8 mouse cellular contexts compared by ENCODE assay signal in genomic region chr8:83898456-83898855, GRCm38 (mm10). TPM values are rescaled to one million over a fixed set of nuclear protein-coding genes. Genes with fewer than 3 reads are reported as not detected.
A peak's percentile ranks its signal among the peaks of the same experiment; 100 is the strongest.
DNase-seq lines count a peak whose midpoint lies in the region; ATAC-seq and TF ChIP-seq lines count a peak whose summit lies in the region.

No protein-coding gene starts in this region.

- TF ChIP-seq CTCF in left cerebral cortex, adult 2 months (IDR thresholded peaks at IDR 0.05), result no peak

- H3K4me3 ChIP-seq in left cerebral cortex, adult 2 months, result peak overlapping the region; percentile 94
- peak overlapping the region; percentile 93 for H3K4me3 ChIP-seq in forebrain, embryonic 10.5 days
- H3K4me3 ChIP-seq in neural tube, embryonic 12.5 days, result peak overlapping the region; percentile 98

- H3K27ac ChIP-seq in left cerebral cortex, adult 2 months, result peak overlapping the region; percentile 97
- H3K27ac ChIP-seq in forebrain, embryonic 10.5 days, result peak overlapping the region; percentile 95
- H3K27ac ChIP-seq in neural tube, embryonic 12.5 days, result peak overlapping the region; percentile 96; the same call in 1 of the 2 replicates

- WGBS in forebrain, embryonic 10.5 days, result 5% methylated on average over 10 of the region's 10 CpGs
- 4% methylated on average over 10 of the region's 10 CpGs for WGBS in neural tube, embryonic 12.5 days

- H3K9me3 ChIP-seq in forebrain, embryonic 10.5 days, result no peaks in the 10 kb centered on the region
- H3K9me3 ChIP-seq in neural tube, embryonic 12.5 days, result no peaks in the 10 kb centered on the region

- H3K9ac ChIP-seq in neural tube, embryonic 12.5 days, result no peak overlapping the region

- H3K4me2 ChIP-seq in neural tube, embryonic 12.5 days (replicated peaks), result peak overlapping the region; percentile 78

- no peaks in the 10 kb centered on the region for H3K36me3 ChIP-seq in forebrain, embryonic 10.5 days (replicated peaks)
- H3K36me3 ChIP-seq in neural tube, embryonic 12.5 days, result no peaks in the 10 kb centered on the region

- peaks cover 59% of the 10 kb centered on the region for H3K4me1 ChIP-seq in forebrain, embryonic 10.5 days
- peaks cover 28% of the 10 kb centered on the region for H3K4me1 ChIP-seq in neural tube, embryonic 12.5 days

- DNase-seq in left cerebral cortex, adult 2 months (ENCODE audit: extremely low spot score in 1 of 2, low spot score in 2 of 2), result peak in 1 of 2 experiments; percentile 30
- DNase-seq in left cerebral cortex, postnatal 36 days (ENCODE audit: low spot score in 2 of 2), result no peak
- peak; percentile 46 to 53 for DNase-seq in cerebellum, adult 18-20 months
- DNase-seq in forebrain, embryonic 10.5 days (ENCODE audit: extremely low spot score, low spot score), result no peak
- peak; percentile 58 to 70 for DNase-seq in kidney, postnatal 4 days
- DNase-seq in thymus, postnatal 4 days, result no peak
- no peak for DNase-seq in layer of hippocampus, adult 8-10 months (ENCODE audit: low spot score in 2 of 2)

- ATAC-seq in neural tube, embryonic 12.5 days (ENCODE audit: low FRiP score, low read depth), result no peak

- intact Hi-C loops in left cerebral cortex, adult 2 months (cut with DNase I), result loop anchor here (2.0 to 5.0 kb wide), 3 partner anchors 24 to 291 kb away; partner anchors contain the start of genes Dnajb1, Samd1 and Tecr
- intact Hi-C loops in left cerebral cortex, postnatal 36 days (cut with DNase I), result loop anchor here (5.0 kb wide), 1 partner anchor 236 kb away; no protein-coding TSS in a partner anchor

- H3K27me3 ChIP-seq in forebrain, embryonic 10.5 days (ENCODE audit: poor library complexity, severe bottlenecking), result peaks cover 48% of the 10 kb centered on the region
- H3K27me3 ChIP-seq in neural tube, embryonic 12.5 days (replicated peaks), result peaks cover 17% of the 10 kb centered on the region

RNA-seq across cellular contexts. Expression of gene Adgrl1, which starts 1.4 kb away (rescaled TPM):
- 100 to 1,000 TPM; 397 to 418 TPM for total RNA-seq in left cerebral cortex, adult 2 months (2021)
- 100 to 1,000 TPM; 422 to 433 TPM for total RNA-seq in left cerebral cortex, postnatal 36 days (2021)
- polyA plus RNA-seq in forebrain, embryonic 10.5 days (2016; fragmentation: Nextera tagmentation; extraction: Ambion mirVana), result 11.1 and 12.5 TPM in 2 replicates
- polyA plus RNA-seq in neural tube, embryonic 12.5 days (2016; fragmentation: Nextera tagmentation; extraction: Ambion mirVana), result 34.8 and 37.0 TPM in 2 replicates
- total RNA-seq in layer of hippocampus, adult 8-10 months (2022), result 100 to 1,000 TPM; 287 to 307 (median 299) TPM

RNA-seq across cellular contexts. Expression of gene Gm10644, which starts 56.5 kb away (rescaled TPM):
- total RNA-seq in left cerebral cortex, adult 2 months (2021), result under 1 TPM; 0.44 to 0.63 TPM
- total RNA-seq in left cerebral cortex, postnatal 36 days (2021), result under 1 TPM; 0.25 to 0.54 TPM
- polyA plus RNA-seq in forebrain, embryonic 10.5 days (2016; fragmentation: Nextera tagmentation; extraction: Ambion mirVana), result 0.94 and 1.2 TPM in 2 replicates
- polyA plus RNA-seq in neural tube, embryonic 12.5 days (2016; fragmentation: Nextera tagmentation; extraction: Ambion mirVana), result 0.60 and 0.86 TPM in 2 replicates
- 1 to 10 TPM in 1 of 4 experiments, under 1 TPM in 3; 0.22 to 1.1 (median 0.66) TPM for total RNA-seq in layer of hippocampus, adult 8-10 months (2022)

RNA-seq across cellular contexts. Expression of gene Asf1b, which starts 56.9 kb away (rescaled TPM):
- total RNA-seq in left cerebral cortex, adult 2 months (2021), result under 1 TPM; 0.35 to 0.66 TPM
- total RNA-seq in left cerebral cortex, postnatal 36 days (2021), result under 1 TPM; 0.39 to 0.48 TPM
- polyA plus RNA-seq in forebrain, embryonic 10.5 days (2016; fragmentation: Nextera tagmentation; extraction: Ambion mirVana), result 112 and 114 TPM in 2 replicates
- polyA plus RNA-seq in neural tube, embryonic 12.5 days (2016; fragmentation: Nextera tagmentation; extraction: Ambion mirVana), result 37.1 and 41.6 TPM in 2 replicates
- total RNA-seq in layer of hippocampus, adult 8-10 months (2022), result 1 to 10 TPM in 1 of 4 experiments, under 1 TPM in 3; 0.63 to 1.1 (median 0.75) TPM

Comparison
In these comparisons a context has a peak if more than half of its experiments do, and no peak if none do; other contexts are left out.
1. DNase-seq: peak in cerebellum, adult 18-20 months (2 of 2) and kidney, postnatal 4 days (2 of 2); none in left cerebral cortex, postnatal 36 days (0 of 2), forebrain, embryonic 10.5 days (single experiment), thymus, postnatal 4 days (single experiment) and layer of hippocampus, adult 8-10 months (0 of 2).
2. Peak in every context shown above with its lines, with median percentiles within 50 percentile points of each other: H3K27ac ChIP-seq and H3K4me3 ChIP-seq.